Mouse (Mus musculus) cortical plate, adult 2 months (tissue): ENCODE measurements around the gene Osbpl7.

Experiments
- CTCF ChIP-seq: fragments of 200-500 bp; IDR thresholded peaks from 2 replicates; pipeline ENCODE4 v1.5.1; 2011; ENCODE audit warnings: mild to moderate bottlenecking, control low read depth, low read length; ENCODE audit not compliant: insufficient read depth; ENCODE audit errors: extremely low read depth
- POLR2A ChIP-seq: fragments of 200-500 bp; IDR thresholded peaks from 2 replicates; pipeline ENCODE4 v1.6.1; 2011; ENCODE audit warnings: mild to moderate bottlenecking, low read length, control low read depth; ENCODE audit not compliant: insufficient read depth; ENCODE audit errors: extremely low read depth

- no peak for TF ChIP-seq CTCF
- no peak for TF ChIP-seq POLR2A
Measured at GRCm38 (mm10) chr11:97030426-97030825, 20.0 kb upstream of the Osbpl7 start.
